Mouse (Mus musculus) testis, adult 2 months (tissue): ENCODE results near the gene Gpr137.

ENCODE experiments used
- CTCF ChIP-seq: fragments of 200-500 bp; IDR thresholded peaks from 2 replicates; pipeline ENCODE4 v1.5.1; 2012; ENCODE audit warnings: low read depth, mild to moderate bottlenecking, inconsistent platforms, low read length, moderate library complexity; ENCODE audit not compliant: control insufficient read depth, insufficient read depth, insufficient replicate concordance
- POLR2A ChIP-seq: fragments of 200-500 bp; IDR thresholded peaks from 2 replicates; pipeline ENCODE4 v1.6.1; 2012; ENCODE audit warnings: low read depth, mild to moderate bottlenecking, inconsistent platforms, low read length, moderate library complexity; ENCODE audit not compliant: control insufficient read depth

DNA sequence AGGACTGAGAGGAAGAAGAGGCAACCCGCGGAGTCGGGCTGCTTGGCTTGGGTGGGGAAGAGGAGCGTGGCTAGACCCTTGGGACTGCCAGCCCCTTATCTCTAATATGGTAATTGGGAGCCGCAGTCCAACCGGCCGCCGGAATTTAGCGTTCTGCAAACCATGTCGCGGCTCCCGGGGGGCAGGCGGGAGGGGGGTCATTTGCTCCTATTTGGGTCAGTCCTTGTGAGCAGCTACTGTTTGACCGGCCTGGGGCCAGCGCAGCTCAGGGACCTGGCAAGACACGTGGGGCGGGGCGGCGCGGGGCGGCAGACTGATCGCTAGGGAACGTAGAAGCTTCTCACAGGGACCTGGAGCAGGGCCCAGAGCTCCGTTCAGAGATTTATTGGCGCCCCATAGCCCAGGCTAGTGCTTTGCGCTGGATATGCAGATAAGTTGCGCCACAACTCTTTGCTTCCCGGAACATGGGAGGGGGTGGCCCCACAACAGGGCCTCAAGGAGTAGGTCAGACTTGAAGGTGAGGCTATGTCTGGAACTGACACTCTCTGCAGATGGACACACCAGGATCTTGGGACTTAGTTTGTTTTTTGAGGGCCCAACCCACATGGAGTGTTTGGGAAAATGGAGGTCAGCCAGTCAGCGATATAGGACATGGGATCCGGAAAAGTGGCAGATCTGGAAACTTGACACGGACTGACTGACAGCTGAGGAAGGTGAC lies 9.9 kb upstream of the Gpr137 start:
- TF ChIP-seq POLR2A, result no peak
- no peak for TF ChIP-seq CTCF
